Comparison of ENCODE assay signal across 8 mouse cellular contexts in genomic region chr9:35211573-35212511, GRCm38 (mm10). TPM values are rescaled to one million over a fixed set of nuclear protein-coding genes. Genes with fewer than 3 reads are reported as not detected.
DNase-seq lines count a peak whose midpoint lies in the region; ATAC-seq and TF ChIP-seq lines count a peak whose summit lies in the region.

No protein-coding gene starts in this region.

- ATAC-seq in kidney, embryonic 14.5 days (ENCODE audit: low FRiP score, low TSS enrichment) = no peak
- ATAC-seq in granulocyte monocyte progenitor cell, adult 5-6 weeks (replicated peaks; ENCODE audit: poor library complexity, severe bottlenecking) = peak; percentile 0; the same call in 1 of the 2 replicates
- ATAC-seq in liver, embryonic 16.5 days (ENCODE audit: low read depth) = no peak

- H3K4me3 ChIP-seq in kidney, embryonic 14.5 days (ENCODE audit: low read length) = peak overlapping the region; percentile 73
- peak overlapping the region; percentile 73 for H3K4me3 ChIP-seq in bone marrow macrophage, adult 2 months (ENCODE audit: insufficient read depth, low read length)
- peak overlapping the region; percentile 98 for H3K4me3 ChIP-seq in liver, embryonic 16.5 days (ENCODE audit: low read depth, low read length)

- no peaks in the 10 kb centered on the region for H3K9me3 ChIP-seq in kidney, embryonic 14.5 days (ENCODE audit: control insufficient read depth, low read length)
- no peaks in the 10 kb centered on the region for H3K9me3 ChIP-seq in liver, embryonic 16.5 days (replicated peaks; ENCODE audit: control insufficient read depth, low read length)

- DNase-seq in kidney, adult 11 months = no peak
- no peak for DNase-seq in adrenal gland, postnatal 25 days
- no peak for DNase-seq in lung, postnatal 36 days
- DNase-seq in cerebellum, adult 11 months = no peak

- peaks cover 6% of the 10 kb centered on the region for H3K4me1 ChIP-seq in kidney, embryonic 14.5 days (ENCODE audit: control insufficient read depth, insufficient read depth, low read length)
- peaks cover 15% of the 10 kb centered on the region for H3K4me1 ChIP-seq in bone marrow macrophage, adult 2 months (ENCODE audit: control insufficient read depth, insufficient read depth, low read length)
- H3K4me1 ChIP-seq in liver, embryonic 16.5 days (ENCODE audit: control insufficient read depth, low read depth, low read length) = peaks cover 17% of the 10 kb centered on the region

- TF ChIP-seq POLR2A in bone marrow macrophage, adult 2 months (IDR thresholded peaks at IDR 0.05; ENCODE audit: borderline replicate concordance, low read depth, low read length) = no peak

- H3K27me3 ChIP-seq in kidney, embryonic 14.5 days (ENCODE audit: control insufficient read depth, insufficient read depth, low read length) = no peaks in the 10 kb centered on the region
- no peaks in the 10 kb centered on the region for H3K27me3 ChIP-seq in liver, embryonic 16.5 days (ENCODE audit: control insufficient read depth, insufficient read depth, low read depth, low read length)

- H3K4me2 ChIP-seq in kidney, embryonic 14.5 days (replicated peaks; ENCODE audit: low read depth, low read length) = peak overlapping the region; percentile 85
- H3K4me2 ChIP-seq in liver, embryonic 16.5 days (ENCODE audit: low read depth, low read length) = peak overlapping the region; percentile 91

- WGBS in kidney, embryonic 14.5 days = 33% methylated on average over 26 of the region's 26 CpGs
- WGBS in liver, embryonic 16.5 days (ENCODE audit: insufficient replicate concordance) = 29% methylated on average over 26 of the region's 26 CpGs

- TF ChIP-seq CTCF in bone marrow macrophage, adult 2 months (IDR thresholded peaks at IDR 0.05; ENCODE audit: low read depth, low read length) = no peak

- H3K27ac ChIP-seq in kidney, embryonic 14.5 days (ENCODE audit: low read depth, low read length) = peak overlapping the region; percentile 7; the same call in 1 of the 2 replicates
- H3K27ac ChIP-seq in bone marrow macrophage, adult 2 months (ENCODE audit: insufficient read depth, low read depth, low read length) = peak overlapping the region; percentile 41
- H3K27ac ChIP-seq in liver, embryonic 16.5 days (ENCODE audit: low read length) = peak overlapping the region; percentile 78

- peaks cover 61% of the 10 kb centered on the region for H3K36me3 ChIP-seq in kidney, embryonic 14.5 days (ENCODE audit: control insufficient read depth, insufficient read depth, low read length)
- peaks cover 46% of the 10 kb centered on the region for H3K36me3 ChIP-seq in liver, embryonic 16.5 days (ENCODE audit: control insufficient read depth, insufficient read depth)

- peak overlapping the region; percentile 74 for H3K9ac ChIP-seq in kidney, embryonic 14.5 days (ENCODE audit: low read depth, low read length)
- peak overlapping the region; percentile 89 for H3K9ac ChIP-seq in liver, embryonic 16.5 days (ENCODE audit: low read depth, low read length)

RNA-seq across cellular contexts. Expression of gene Foxred1, which starts 1.0 kb away (rescaled TPM):
- polyA plus RNA-seq in kidney, embryonic 14.5 days (2014; fragmentation: Nextera tagmentation; extraction: Ambion mirVana) = 32.5 and 41.7 TPM in 2 replicates
- polyA plus RNA-seq in bone marrow macrophage, adult 2 months (2012; ENCODE audit: insufficient read depth, insufficient read length, missing spikeins) = 19.1 and 24.6 TPM in 2 replicates
- total RNA-seq in granulocyte monocyte progenitor cell, adult 5-6 weeks (2014; fragmentation: Nextera tagmentation) = 33.0 and 46.3 TPM in 2 replicates
- total RNA-seq in granulocyte monocyte progenitor cell, adult 5-6 weeks (2017) = 34.3 and 38.1 TPM in 2 replicates
- polyA plus RNA-seq in liver, embryonic 16.5 days (2015; fragmentation: Nextera tagmentation; extraction: Ambion mirVana) = 20.2 and 20.5 TPM in 2 replicates
- 46.6 and 57.8 TPM in 2 replicates for total RNA-seq in adrenal gland, postnatal 25 days (2021)

RNA-seq across cellular contexts. Expression of gene Tirap, which starts 11.8 kb away (rescaled TPM):
- 10.1 and 12.5 TPM in 2 replicates for polyA plus RNA-seq in kidney, embryonic 14.5 days (2014; fragmentation: Nextera tagmentation; extraction: Ambion mirVana)
- 8.5 and 9.5 TPM in 2 replicates for polyA plus RNA-seq in bone marrow macrophage, adult 2 months (2012; ENCODE audit: insufficient read depth, insufficient read length, missing spikeins)
- total RNA-seq in granulocyte monocyte progenitor cell, adult 5-6 weeks (2014; fragmentation: Nextera tagmentation) = 10.4 and 12.5 TPM in 2 replicates
- total RNA-seq in granulocyte monocyte progenitor cell, adult 5-6 weeks (2017) = 9.7 and 10.2 TPM in 2 replicates
- 7.2 and 8.5 TPM in 2 replicates for polyA plus RNA-seq in liver, embryonic 16.5 days (2015; fragmentation: Nextera tagmentation; extraction: Ambion mirVana)
- total RNA-seq in adrenal gland, postnatal 25 days (2021) = 7.6 and 10.7 TPM in 2 replicates

RNA-seq across cellular contexts. Expression of gene Srpr, which starts 11.9 kb away (rescaled TPM):
- polyA plus RNA-seq in kidney, embryonic 14.5 days (2014; fragmentation: Nextera tagmentation; extraction: Ambion mirVana) = 89.1 and 125 TPM in 2 replicates
- polyA plus RNA-seq in bone marrow macrophage, adult 2 months (2012; ENCODE audit: insufficient read depth, insufficient read length, missing spikeins) = 57.1 and 67.5 TPM in 2 replicates
- 71.1 and 86.8 TPM in 2 replicates for total RNA-seq in granulocyte monocyte progenitor cell, adult 5-6 weeks (2014; fragmentation: Nextera tagmentation)
- 75.6 and 85.4 TPM in 2 replicates for total RNA-seq in granulocyte monocyte progenitor cell, adult 5-6 weeks (2017)
- polyA plus RNA-seq in liver, embryonic 16.5 days (2015; fragmentation: Nextera tagmentation; extraction: Ambion mirVana) = 48.2 and 51.5 TPM in 2 replicates
- 138 and 153 TPM in 2 replicates for total RNA-seq in adrenal gland, postnatal 25 days (2021)

RNA-seq across cellular contexts. Expression of gene Dcps, which starts 36.0 kb away (rescaled TPM):
- 93.1 and 99.9 TPM in 2 replicates for polyA plus RNA-seq in kidney, embryonic 14.5 days (2014; fragmentation: Nextera tagmentation; extraction: Ambion mirVana)
- polyA plus RNA-seq in bone marrow macrophage, adult 2 months (2012; ENCODE audit: insufficient read depth, insufficient read length, missing spikeins) = 23.4 and 24.3 TPM in 2 replicates
- total RNA-seq in granulocyte monocyte progenitor cell, adult 5-6 weeks (2014; fragmentation: Nextera tagmentation) = 68.1 and 71.8 TPM in 2 replicates
- 61.8 and 66.6 TPM in 2 replicates for total RNA-seq in granulocyte monocyte progenitor cell, adult 5-6 weeks (2017)
- 43.4 and 44.2 TPM in 2 replicates for polyA plus RNA-seq in liver, embryonic 16.5 days (2015; fragmentation: Nextera tagmentation; extraction: Ambion mirVana)
- total RNA-seq in adrenal gland, postnatal 25 days (2021) = 20.0 and 27.3 TPM in 2 replicates

RNA-seq across cellular contexts. Expression of gene Fam118b, which starts 55.8 kb away (rescaled TPM):
- 38.5 and 38.8 TPM in 2 replicates for polyA plus RNA-seq in kidney, embryonic 14.5 days (2014; fragmentation: Nextera tagmentation; extraction: Ambion mirVana)
- 42.1 and 47.2 TPM in 2 replicates for polyA plus RNA-seq in bone marrow macrophage, adult 2 months (2012; ENCODE audit: insufficient read depth, insufficient read length, missing spikeins)
- total RNA-seq in granulocyte monocyte progenitor cell, adult 5-6 weeks (2014; fragmentation: Nextera tagmentation) = 24.8 and 30.9 TPM in 2 replicates
- 10.6 and 14.3 TPM in 2 replicates for total RNA-seq in granulocyte monocyte progenitor cell, adult 5-6 weeks (2017)
- polyA plus RNA-seq in liver, embryonic 16.5 days (2015; fragmentation: Nextera tagmentation; extraction: Ambion mirVana) = 9.9 TPM in 2 replicates
- 12.7 and 13.6 TPM in 2 replicates for total RNA-seq in adrenal gland, postnatal 25 days (2021)

Comparison
In these comparisons a context has a peak if more than half of its experiments do, and no peak if none do; other contexts are left out.
1. H3K27ac ChIP-seq: peak in every context shown above with its lines; median percentile 78 in liver, embryonic 16.5 days; 41 in bone marrow macrophage, adult 2 months; 7 in kidney, embryonic 14.5 days.